Mouse (Mus musculus): ENCODE measurements at regions not wholly inside any gene's neighbourhood (a gene's known extent, or its start where the extent isn't known, plus 50 kb on each side); places are given as distances from the start of the nearest gene placed in this dataset.

DNA sequence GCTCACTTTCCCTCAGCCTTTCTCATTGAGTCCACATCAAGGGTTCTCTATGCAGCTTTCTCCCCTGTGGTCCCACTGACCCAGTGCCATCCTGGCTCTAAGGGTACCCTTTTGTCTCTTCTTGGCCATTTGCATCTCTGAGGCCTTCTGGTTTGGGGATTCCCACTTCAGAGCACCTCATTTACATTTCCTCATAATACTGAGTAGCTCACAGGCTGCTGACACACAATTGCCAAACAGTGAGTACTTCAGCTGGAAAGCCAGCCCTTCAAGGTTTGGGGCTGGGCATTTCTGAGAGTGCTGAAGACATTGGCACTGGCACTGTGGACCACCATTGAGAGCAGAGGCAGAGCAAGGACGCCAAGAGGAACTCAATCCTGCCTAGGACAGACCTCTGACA is 99.2 kb downstream of the Rassf10 start:
- 33% methylated on average over 1 of the region's 1 CpGs for WGBS
- Histone ChIP-seq H3K27ac (ENCODE audit: low read depth, low read length) (no peak overlapping the region), H3K4me2 (no peak overlapping the region), H3K9me3 (ENCODE audit: control insufficient read depth, low read length) (no peaks in the 10 kb centered on the region), H3K4me3 (ENCODE audit: low read depth, low read length) (no peak overlapping the region), H3K9ac (ENCODE audit: low read length) (no peak overlapping the region), H3K4me1 (ENCODE audit: control insufficient read depth, insufficient read depth, low read length) (no peaks in the 10 kb centered on the region), H3K36me3 (ENCODE audit: control insufficient read depth, insufficient read depth, low read length) (no peaks in the 10 kb centered on the region), H3K27me3 (ENCODE audit: control insufficient read depth, insufficient read depth, low read length) (no peaks in the 10 kb centered on the region)
- ATAC-seq (ENCODE audit: low FRiP score) (no peak), DNase-seq (ENCODE audit: low spot score, missing footprints) (no peak)

DNA sequence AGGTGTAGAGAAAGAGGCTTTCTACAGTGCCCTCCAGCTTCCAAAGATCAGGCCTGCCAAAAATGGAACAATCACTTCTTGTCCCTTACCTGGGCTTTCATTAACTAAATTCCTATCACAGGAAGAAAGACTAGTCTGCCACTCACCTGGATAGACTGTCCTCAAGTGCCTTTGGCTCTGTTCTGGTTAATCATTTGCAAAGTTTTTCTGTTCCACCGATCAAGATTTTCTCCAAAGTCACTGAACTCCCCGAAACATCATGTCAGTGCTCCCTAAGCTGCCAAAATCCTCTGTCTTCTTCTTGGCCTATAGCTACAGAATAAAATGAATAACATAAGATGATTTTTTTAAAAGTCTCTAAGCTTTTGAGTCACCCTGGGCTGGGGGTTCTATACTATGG is 102.7 kb downstream of the Rassf10 start:
- no peaks in the 10 kb centered on the region for H3K36me3 ChIP-seq (ENCODE audit: control insufficient read depth, insufficient read depth, low read length)

DNA sequence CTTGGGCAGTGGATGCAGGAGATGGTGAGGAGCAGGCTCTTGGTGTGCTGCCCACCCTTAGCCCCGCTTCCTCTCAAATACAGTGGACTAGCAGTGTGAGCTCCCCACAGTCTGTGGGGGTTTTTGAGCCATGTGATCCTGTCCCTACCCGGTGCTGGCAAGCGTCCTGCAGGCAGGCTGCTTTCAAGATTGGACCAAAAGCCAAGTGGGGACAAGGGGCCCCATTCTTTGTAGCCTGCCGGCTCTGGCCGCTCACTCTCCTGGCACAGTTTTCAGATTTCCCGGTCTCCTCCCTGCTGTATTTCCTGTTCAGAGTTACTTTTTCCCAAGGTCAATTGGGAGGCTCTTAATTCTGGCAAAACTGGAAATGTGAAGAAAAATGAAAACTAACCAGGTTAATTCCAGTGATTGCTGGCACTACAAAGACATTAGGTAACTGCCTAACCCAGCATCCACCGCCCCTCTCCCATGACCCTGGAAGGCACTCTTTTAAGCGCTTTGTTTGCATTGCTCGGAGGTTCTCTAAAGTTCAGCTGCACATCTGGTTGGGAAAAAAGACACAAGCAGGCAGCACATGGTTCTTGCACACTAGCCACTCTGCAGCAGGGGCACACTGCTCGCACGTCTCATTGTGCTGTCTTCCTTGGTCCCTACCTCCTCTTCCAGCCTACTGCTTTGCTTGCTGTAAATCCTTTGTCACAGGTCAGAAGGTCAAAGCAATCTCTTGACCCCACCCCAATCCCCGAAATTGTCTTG is 105.6 kb downstream of the Rassf10 start:
- Histone ChIP-seq H3K4me3 (ENCODE audit: low read depth, low read length) (no peak overlapping the region), H3K9me3 (ENCODE audit: control insufficient read depth, low read length) (no peaks in the 10 kb centered on the region), H3K27me3 (ENCODE audit: control insufficient read depth, insufficient read depth, low read length) (no peaks in the 10 kb centered on the region), H3K36me3 (ENCODE audit: control insufficient read depth, insufficient read depth, low read length) (no peaks in the 10 kb centered on the region), H3K4me2 (no peak overlapping the region), H3K27ac (ENCODE audit: low read depth, low read length) (no peak overlapping the region), H3K9ac (ENCODE audit: low read length) (no peak overlapping the region), H3K4me1 (ENCODE audit: control insufficient read depth, insufficient read depth, low read length) (0 out of 2 replicates have a peak, but pooled peaks cover 2% of the 10 kb centered on the region)
- DNase-seq (ENCODE audit: low spot score, missing footprints) (no peak), ATAC-seq (ENCODE audit: low FRiP score) (no peak)
- WGBS, result 35% methylated on average over 12 of the region's 12 CpGs

More for the DNA sequence above, 102.7 kb downstream of the Rassf10 start:
- no peak overlapping the region for H3K4me3 ChIP-seq (ENCODE audit: low read depth, low read length)
- 0 out of 2 replicates have a peak, but pooled peaks cover 2% of the 10 kb centered on the region for H3K4me1 ChIP-seq (ENCODE audit: control insufficient read depth, insufficient read depth, low read length)
- no peak overlapping the region for H3K9ac ChIP-seq (ENCODE audit: low read length)
- no peaks in the 10 kb centered on the region for H3K9me3 ChIP-seq (ENCODE audit: control insufficient read depth, low read length)
- ATAC-seq (ENCODE audit: low FRiP score), result no peak
- 86% methylated on average over 2 of the region's 2 CpGs for WGBS
- no peak for DNase-seq (ENCODE audit: low spot score, missing footprints)
- H3K27me3 ChIP-seq (ENCODE audit: control insufficient read depth, insufficient read depth, low read length), result no peaks in the 10 kb centered on the region
- no peak overlapping the region for H3K27ac ChIP-seq (ENCODE audit: low read depth, low read length)
- no peak overlapping the region for H3K4me2 ChIP-seq

DNA sequence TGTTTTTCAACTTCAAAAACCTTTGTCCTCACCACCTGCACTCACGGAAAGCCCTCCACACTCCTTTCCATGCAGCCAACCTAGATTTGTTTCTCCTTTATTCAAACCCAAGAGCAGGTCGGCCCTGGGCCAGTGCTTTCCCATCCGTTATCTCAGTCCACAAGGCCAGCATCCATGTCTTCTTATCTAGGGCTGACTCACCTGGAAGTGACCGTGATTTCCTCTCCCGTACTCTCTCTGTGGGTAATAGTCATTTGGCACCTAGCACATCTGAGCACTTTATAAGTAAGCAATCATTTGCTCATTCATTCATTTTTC is 106.2 kb downstream of the Rassf10 start:
- no peak overlapping the region for H3K4me2 ChIP-seq
- DNase-seq (ENCODE audit: low spot score, missing footprints), result no peak
- no peak for ATAC-seq (ENCODE audit: low FRiP score)
- no peaks in the 10 kb centered on the region for H3K27me3 ChIP-seq (ENCODE audit: control insufficient read depth, insufficient read depth, low read length)
- no peaks in the 10 kb centered on the region for H3K9me3 ChIP-seq (ENCODE audit: control insufficient read depth, low read length)
- 62% methylated on average over 5 of the region's 5 CpGs for WGBS
- no peaks in the 10 kb centered on the region for H3K36me3 ChIP-seq (ENCODE audit: control insufficient read depth, insufficient read depth, low read length)
- 0 out of 2 replicates have a peak, but pooled peaks cover 2% of the 10 kb centered on the region for H3K4me1 ChIP-seq (ENCODE audit: control insufficient read depth, insufficient read depth, low read length)
- H3K4me3 ChIP-seq (ENCODE audit: low read depth, low read length), result no peak overlapping the region
- no peak overlapping the region for H3K27ac ChIP-seq (ENCODE audit: low read depth, low read length)
- H3K9ac ChIP-seq (ENCODE audit: low read length), result no peak overlapping the region

DNA sequence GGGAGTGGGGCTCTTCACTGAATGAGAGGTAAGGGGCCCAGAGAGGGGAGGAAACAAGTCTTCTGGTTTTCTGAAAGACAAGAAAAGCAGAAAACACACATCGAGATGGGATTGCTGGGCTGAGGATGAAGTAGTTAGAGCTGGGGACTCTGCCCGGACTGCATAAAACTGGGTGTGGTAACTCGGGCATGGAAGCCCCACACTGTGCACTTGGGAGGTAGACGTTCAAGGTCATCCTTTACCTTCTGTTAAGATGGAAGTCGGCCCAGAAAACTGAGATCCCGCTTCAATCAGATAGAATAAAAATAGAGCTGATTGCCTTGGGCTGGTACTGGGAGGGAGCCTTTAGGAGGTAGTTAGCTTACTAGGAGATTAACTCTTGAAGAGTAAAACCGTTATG is 107.2 kb downstream of the Rassf10 start:
- Histone ChIP-seq H3K36me3 (ENCODE audit: control insufficient read depth, insufficient read depth, low read length) (no peaks in the 10 kb centered on the region), H3K9ac (ENCODE audit: low read length) (no peak overlapping the region), H3K4me1 (ENCODE audit: control insufficient read depth, insufficient read depth, low read length) (0 out of 2 replicates have a peak, but pooled peaks cover 2% of the 10 kb centered on the region), H3K27me3 (ENCODE audit: control insufficient read depth, insufficient read depth, low read length) (no peaks in the 10 kb centered on the region), H3K4me3 (ENCODE audit: low read depth, low read length) (no peak overlapping the region), H3K9me3 (ENCODE audit: control insufficient read depth, low read length) (no peaks in the 10 kb centered on the region), H3K4me2 (no peak overlapping the region), H3K27ac (ENCODE audit: low read depth, low read length) (no peak overlapping the region)
- ATAC-seq (ENCODE audit: low FRiP score), result no peak
- DNase-seq (ENCODE audit: low spot score, missing footprints), result no peak
- WGBS, result 79% methylated on average over 7 of the region's 7 CpGs

DNA sequence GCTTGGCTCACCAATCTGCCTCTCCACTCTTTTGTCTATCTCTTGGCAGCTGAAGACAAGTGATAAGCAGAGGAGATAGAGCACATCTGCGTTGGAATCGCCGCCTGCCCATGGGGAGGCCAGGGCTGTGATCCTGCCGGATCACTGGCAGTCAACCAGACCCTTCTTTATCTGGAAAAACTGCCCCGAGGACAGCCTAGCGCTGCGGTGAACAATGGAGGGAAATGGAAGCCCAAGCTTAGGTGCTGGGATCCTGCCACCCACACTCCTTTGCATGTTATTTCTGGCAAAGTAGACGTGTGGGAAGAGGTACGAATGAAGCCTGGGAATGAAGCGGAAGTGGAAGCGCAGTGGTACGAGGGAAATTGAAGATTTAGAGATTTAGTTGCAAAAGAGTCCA is 112.8 kb downstream of the Rassf10 start:
- DNase-seq (ENCODE audit: low spot score, missing footprints), result no peak
- 84% methylated on average over 12 of the region's 12 CpGs for WGBS
- H3K9ac ChIP-seq (ENCODE audit: low read length), result no peak overlapping the region
- no peaks in the 10 kb centered on the region for H3K36me3 ChIP-seq (ENCODE audit: control insufficient read depth, insufficient read depth, low read length)
- H3K4me1 ChIP-seq (ENCODE audit: control insufficient read depth, insufficient read depth, low read length), result 0 out of 2 replicates have a peak, but pooled peaks cover 2% of the 10 kb centered on the region
- H3K4me2 ChIP-seq, result no peak overlapping the region
- no peak for ATAC-seq (ENCODE audit: low FRiP score)
- H3K9me3 ChIP-seq (ENCODE audit: control insufficient read depth, low read length), result no peaks in the 10 kb centered on the region
- no peak overlapping the region for H3K27ac ChIP-seq (ENCODE audit: low read depth, low read length)
- H3K4me3 ChIP-seq (ENCODE audit: low read depth, low read length), result no peak overlapping the region
- no peaks in the 10 kb centered on the region for H3K27me3 ChIP-seq (ENCODE audit: control insufficient read depth, insufficient read depth, low read length)

DNA sequence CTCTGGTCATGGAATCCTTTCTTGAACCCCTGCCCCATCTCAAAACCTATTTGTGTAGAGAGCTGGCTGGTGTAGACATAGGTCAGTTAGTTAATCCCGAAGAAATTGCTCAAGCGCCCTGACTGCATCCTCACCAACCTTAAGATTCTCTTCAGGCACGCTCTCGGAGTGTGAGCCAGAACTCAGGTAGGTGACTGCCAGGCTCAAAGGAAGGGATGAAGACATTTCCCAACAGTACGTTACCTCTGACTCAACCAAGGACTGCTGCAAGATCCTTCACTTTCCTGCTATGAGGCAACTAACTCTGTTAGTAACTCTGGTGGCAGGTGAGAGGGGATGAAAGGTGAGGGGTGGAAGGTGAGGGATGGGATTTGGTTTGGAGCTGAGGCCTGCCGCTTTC is 114.5 kb downstream of the Rassf10 start:
- Histone ChIP-seq H3K27me3 (ENCODE audit: control insufficient read depth, insufficient read depth, low read length) (no peaks in the 10 kb centered on the region), H3K9me3 (ENCODE audit: control insufficient read depth, low read length) (no peaks in the 10 kb centered on the region), H3K4me1 (ENCODE audit: control insufficient read depth, insufficient read depth, low read length) (0 out of 2 replicates have a peak, but pooled peaks cover 2% of the 10 kb centered on the region), H3K4me3 (ENCODE audit: low read depth, low read length) (no peak overlapping the region), H3K4me2 (no peak overlapping the region), H3K27ac (ENCODE audit: low read depth, low read length) (no peak overlapping the region), H3K9ac (ENCODE audit: low read length) (no peak overlapping the region), H3K36me3 (ENCODE audit: control insufficient read depth, insufficient read depth, low read length) (no peaks in the 10 kb centered on the region)
- no peak for ATAC-seq (ENCODE audit: low FRiP score)
- WGBS, result 94% methylated on average over 6 of the region's 6 CpGs
- no peak for DNase-seq (ENCODE audit: low spot score, missing footprints)

DNA sequence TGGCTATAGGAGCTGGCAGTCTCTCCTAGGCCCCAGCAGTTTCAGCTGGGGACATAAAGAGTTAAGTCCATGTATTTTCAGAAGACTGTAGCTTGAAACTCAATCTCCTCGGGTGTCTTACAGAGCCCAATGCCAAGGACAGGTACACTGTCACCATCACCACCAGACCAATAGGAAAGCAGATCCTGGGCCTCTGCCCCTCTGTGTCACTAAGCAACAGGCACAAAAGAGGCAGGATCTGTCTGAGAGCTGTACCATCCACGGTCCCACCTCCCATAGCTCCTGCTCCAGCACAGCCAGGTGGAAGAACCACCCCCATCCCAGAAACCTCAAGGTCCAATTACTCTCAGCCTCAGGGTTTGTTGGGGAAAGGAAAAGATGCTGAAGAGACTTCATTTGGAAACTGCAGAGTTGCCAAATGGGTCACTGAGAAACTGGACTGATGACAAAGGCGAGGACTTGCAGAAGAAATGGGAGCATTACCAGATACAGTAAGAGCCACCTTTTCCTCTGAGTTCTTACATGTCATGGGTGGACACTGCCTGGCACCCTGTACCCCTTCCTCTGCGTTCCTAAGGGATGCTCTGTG is 115.7 kb downstream of the Rassf10 start:
- no peak for DNase-seq (ENCODE audit: low spot score, missing footprints)
- Histone ChIP-seq H3K36me3 (ENCODE audit: control insufficient read depth, insufficient read depth, low read length) (no peaks in the 10 kb centered on the region), H3K27me3 (ENCODE audit: control insufficient read depth, insufficient read depth, low read length) (no peaks in the 10 kb centered on the region), H3K4me3 (ENCODE audit: low read depth, low read length) (no peak overlapping the region), H3K4me2 (no peak overlapping the region), H3K9ac (ENCODE audit: low read length) (no peak overlapping the region), H3K27ac (ENCODE audit: low read depth, low read length) (no peak overlapping the region), H3K9me3 (ENCODE audit: control insufficient read depth, low read length) (no peaks in the 10 kb centered on the region), H3K4me1 (ENCODE audit: control insufficient read depth, insufficient read depth, low read length) (0 out of 2 replicates have a peak, but pooled peaks cover 2% of the 10 kb centered on the region)
- no peak for ATAC-seq (ENCODE audit: low FRiP score)
- 76% methylated on average over 4 of the region's 4 CpGs for WGBS

DNA sequence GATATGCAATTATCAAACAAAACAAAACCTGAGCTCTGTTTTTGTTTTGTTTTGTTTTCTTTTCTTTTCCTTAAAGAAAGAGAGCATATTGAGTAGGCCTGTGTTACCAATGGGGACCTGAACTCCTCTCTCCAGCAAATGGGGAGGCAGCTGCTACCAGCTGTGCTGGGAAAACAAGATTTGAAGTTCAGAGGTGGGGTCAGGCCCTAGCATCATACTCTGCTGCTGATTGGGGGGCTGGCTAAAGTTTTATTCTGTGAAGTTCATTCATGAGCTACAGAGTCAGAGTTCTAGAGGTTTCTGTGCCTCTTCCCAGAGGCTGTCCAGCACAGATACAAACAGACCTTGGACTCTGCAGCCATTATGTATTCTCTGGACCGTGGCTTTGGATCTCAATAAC is 117.7 kb downstream of the Rassf10 start:
- Histone ChIP-seq H3K9ac (ENCODE audit: low read length) (no peak overlapping the region), H3K36me3 (ENCODE audit: control insufficient read depth, insufficient read depth, low read length) (no peaks in the 10 kb centered on the region), H3K27ac (ENCODE audit: low read depth, low read length) (no peak overlapping the region), H3K4me3 (ENCODE audit: low read depth, low read length) (no peak overlapping the region), H3K4me1 (ENCODE audit: control insufficient read depth, insufficient read depth, low read length) (0 out of 2 replicates have a peak, but pooled peaks cover 2% of the 10 kb centered on the region), H3K4me2 (no peak overlapping the region), H3K9me3 (ENCODE audit: control insufficient read depth, low read length) (no peaks in the 10 kb centered on the region), H3K27me3 (ENCODE audit: control insufficient read depth, insufficient read depth, low read length) (no peaks in the 10 kb centered on the region)
- DNase-seq (ENCODE audit: low spot score, missing footprints) (no peak), ATAC-seq (ENCODE audit: low FRiP score) (no peak)
- 90% methylated on average over 1 of the region's 1 CpGs for WGBS
